Mouse (Mus musculus) bone marrow, adult 2 months (tissue): ENCODE results near the gene Rtn4ip1.

Experiments used
- CTCF ChIP-seq: fragments of 200-500 bp; IDR thresholded peaks from 2 replicates; pipeline ENCODE4 v1.5.1; 2011; ENCODE audit warnings: low read length, control low read depth; ENCODE audit not compliant: control insufficient read depth, insufficient read depth
- POLR2A ChIP-seq: fragments of 200-500 bp; IDR thresholded peaks from 2 replicates; pipeline ENCODE4 v1.6.1; 2011; ENCODE audit warnings: low read depth, mild to moderate bottlenecking, control low read depth, low read length, borderline replicate concordance; ENCODE audit not compliant: control insufficient read depth

DNA sequence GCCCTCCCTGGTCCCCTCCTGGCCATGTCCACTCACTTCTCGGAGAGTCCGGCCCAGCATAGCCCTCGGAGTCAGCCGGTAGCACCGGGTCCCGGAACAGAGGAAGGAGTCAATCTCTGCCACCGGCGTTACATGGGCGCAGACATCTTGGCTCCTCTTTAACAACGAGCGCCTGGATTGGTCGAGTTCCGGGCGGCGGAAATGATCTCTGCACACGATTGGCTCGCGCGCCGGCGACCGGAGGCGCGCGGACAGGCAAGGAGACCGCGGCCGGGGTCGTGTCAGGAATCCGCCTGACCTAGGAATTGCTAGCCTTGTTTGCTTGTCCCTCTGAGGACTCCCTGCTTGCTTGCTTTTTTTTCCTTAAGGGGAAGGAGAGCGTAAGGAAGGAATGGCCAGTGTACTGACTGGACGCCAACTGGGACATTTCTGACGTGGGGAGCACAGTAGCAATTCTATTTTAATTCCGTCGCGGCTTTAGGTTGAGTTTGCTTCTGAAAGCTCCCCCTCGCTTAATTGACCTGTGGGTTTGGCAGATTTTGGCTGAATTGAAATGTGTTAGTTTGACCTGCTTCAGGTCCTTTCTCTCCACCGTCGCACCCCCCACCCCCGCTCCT is at the start of gene Rtn4ip1, which contains the start of gene Qrsl1:
- TF ChIP-seq POLR2A (peak; percentile 38; the same call in 1 of the 2 replicates), CTCF (no peak)
